Mouse (Mus musculus) fat pad, adult 2 months (tissue): Measurements from ENCODE around the gene Gpr82.
A peak's percentile ranks its signal among the peaks of the same experiment; 100 is the strongest.

Experiments used
- DNase-seq: peaks from one replicate; pipeline ENCODE4 v3.0.0-alpha.2; 2011; ENCODE audit warnings: low read depth, low spot score; ENCODE audit errors: extremely low read depth

Gene Gpr82

GRCm38 (mm10) chrX:13661063-13661462 lies at the start of gene Gpr82:
Gpr82 (plus strand) TSS chrX:13661363.
- no peak for DNase-seq

- DNase-seq, result no peak
Measured at GRCm38 (mm10) chrX:13612115-13612514, 49.0 kb upstream of the Gpr82 start.

GRCm38 (mm10) chrX:13616726-13617125 lies 44.4 kb upstream of the Gpr82 start:
- DNase-seq, result no peak

- no peak for DNase-seq
Measured at GRCm38 (mm10) chrX:13617294-13617693, 43.9 kb upstream of the Gpr82 start.

- no peak for DNase-seq
Measured at GRCm38 (mm10) chrX:13618476-13618875, 42.7 kb upstream of the Gpr82 start.

- peak; percentile 7 for DNase-seq
Measured at GRCm38 (mm10) chrX:13621473-13621872, 39.7 kb upstream of the Gpr82 start.

GRCm38 (mm10) chrX:13622654-13623053 lies 38.5 kb upstream of the Gpr82 start:
- no peak for DNase-seq

GRCm38 (mm10) chrX:13631599-13632283 lies 29.4 kb upstream of the Gpr82 start, which contains the start of gene Gpr34:
Gpr34 (plus strand) TSS chrX:13632089.
- no peak for DNase-seq

GRCm38 (mm10) chrX:13636398-13636797 lies 24.8 kb upstream of the Gpr82 start:
- no peak for DNase-seq

GRCm38 (mm10) chrX:13638894-13639293 lies 22.3 kb upstream of the Gpr82 start:
- DNase-seq, result no peak

- DNase-seq, result no peak
Measured at GRCm38 (mm10) chrX:13651889-13652288, 9.3 kb upstream of the Gpr82 start.

- DNase-seq, result no peak
Measured at GRCm38 (mm10) chrX:13652291-13652690, 8.9 kb upstream of the Gpr82 start.

- DNase-seq, result no peak
Measured at GRCm38 (mm10) chrX:13655005-13655421, 6.2 kb upstream of the Gpr82 start.

GRCm38 (mm10) chrX:13655906-13656305 lies 5.3 kb upstream of the Gpr82 start:
- DNase-seq, result no peak

GRCm38 (mm10) chrX:13656721-13657120 lies 4.4 kb upstream of the Gpr82 start:
- DNase-seq, result no peak

GRCm38 (mm10) chrX:13658616-13659140 lies 2.5 kb upstream of the Gpr82 start:
- DNase-seq, result no peak

- no peak for DNase-seq
Measured at GRCm38 (mm10) chrX:13659201-13659890, 1.8 kb upstream of the Gpr82 start.

GRCm38 (mm10) chrX:13668867-13669266 lies 7.7 kb downstream of the Gpr82 start:
- no peak for DNase-seq

- no peak for DNase-seq
Measured at GRCm38 (mm10) chrX:13670342-13670741, 9.2 kb downstream of the Gpr82 start.

GRCm38 (mm10) chrX:13673001-13673400 lies 11.8 kb downstream of the Gpr82 start:
- DNase-seq, result no peak

- no peak for DNase-seq
Measured at GRCm38 (mm10) chrX:13681748-13682147, 20.6 kb downstream of the Gpr82 start.

GRCm38 (mm10) chrX:13686589-13686988 lies 25.4 kb downstream of the Gpr82 start:
- DNase-seq, result no peak
